Mouse (Mus musculus): ENCODE results near the gene Panx1.

GRCm38 (mm10) chr9:15027725-15028124, 17.6 kb downstream of the Panx1 start:
- no peak for TF ChIP-seq CTCF (IDR thresholded peaks at IDR 0.05; ENCODE audit: control insufficient read depth, insufficient read depth, insufficient read length)
- no peak for TF ChIP-seq FOSL1 (IDR thresholded peaks at IDR 0.05; ENCODE audit: insufficient read depth, low read length, poor library complexity, severe bottlenecking)
